Mouse (Mus musculus) erythroblast, embryonic 14.5 days (primary cell): ENCODE results near the gene Adcy5. TPM values are rescaled to one million over a fixed set of nuclear protein-coding genes. Genes with fewer than 3 reads are reported as not detected.

Experiments
- H3K27me3 ChIP-seq: 2 replicates; pipeline ENCODE4 v1.6.1; 2012; ENCODE audit warnings: inconsistent platforms; ENCODE audit not compliant: control insufficient read depth
- H3K36me3 ChIP-seq: 2 replicates; pipeline ENCODE4 v1.6.1; 2012; ENCODE audit warnings: mild to moderate bottlenecking, inconsistent platforms; ENCODE audit not compliant: control insufficient read depth
- H3K4me1 ChIP-seq: 2 replicates; pipeline ENCODE4 v1.6.1; 2012; ENCODE audit warnings: inconsistent platforms; ENCODE audit not compliant: control insufficient read depth
- H3K4me3 ChIP-seq: replicated peaks from 2 replicates; pipeline ENCODE3; 2012; ENCODE audit warnings: moderate library complexity, mild to moderate bottlenecking, inconsistent platforms
- H3K9me3 ChIP-seq: 2 replicates; pipeline ENCODE4 v1.6.1; 2012; ENCODE audit warnings: low read length, inconsistent platforms, mixed read lengths; ENCODE audit not compliant: control insufficient read depth
- GATA1 ChIP-seq: IDR thresholded peaks from 2 replicates; pipeline ENCODE4 v1.6.1; 2012; ENCODE audit warnings: low read length, inconsistent platforms, mixed read lengths
- TAL1 ChIP-seq: IDR thresholded peaks from 3 replicates; pipeline ENCODE4 v1.6.1; 2012; ENCODE audit warnings: low read length, inconsistent platforms, mixed read lengths
- polyA plus RNA-seq: library from polyadenylated mRNA; stranded (reverse); fragments of >175 nt; gene quantifications from 2 replicates; pipeline ENCODE4 v1.2.3, GENCODE M21; 2012

The Adcy5 gene
- polyA plus RNA-seq, 1 experiment: not detected

GRCm38 (mm10) chr16:35315496-35315895, 160.8 kb downstream of the Adcy5 start:
- H3K36me3 ChIP-seq: no peaks in the 10 kb centered on the region; the same call in 1 of the 2 replicates
- H3K9me3 ChIP-seq: no peaks in the 10 kb centered on the region
- H3K27me3 ChIP-seq: no peaks in the 10 kb centered on the region
- H3K4me1 ChIP-seq: no peaks in the 10 kb centered on the region
- no peak for TF ChIP-seq GATA1
- no peak for TF ChIP-seq TAL1
- H3K4me3 ChIP-seq: no peak overlapping the region

- Histone ChIP-seq H3K36me3 (no peaks in the 10 kb centered on the region; the same call in 1 of the 2 replicates), H3K4me3 (no peak overlapping the region), H3K9me3 (no peaks in the 10 kb centered on the region), H3K4me1 (no peaks in the 10 kb centered on the region), H3K27me3 (no peaks in the 10 kb centered on the region)
- TF ChIP-seq TAL1: no peak
- no peak for TF ChIP-seq GATA1
Observed at GRCm38 (mm10) chr16:35316856-35317264, 162.2 kb downstream of the Adcy5 start.

DNA sequence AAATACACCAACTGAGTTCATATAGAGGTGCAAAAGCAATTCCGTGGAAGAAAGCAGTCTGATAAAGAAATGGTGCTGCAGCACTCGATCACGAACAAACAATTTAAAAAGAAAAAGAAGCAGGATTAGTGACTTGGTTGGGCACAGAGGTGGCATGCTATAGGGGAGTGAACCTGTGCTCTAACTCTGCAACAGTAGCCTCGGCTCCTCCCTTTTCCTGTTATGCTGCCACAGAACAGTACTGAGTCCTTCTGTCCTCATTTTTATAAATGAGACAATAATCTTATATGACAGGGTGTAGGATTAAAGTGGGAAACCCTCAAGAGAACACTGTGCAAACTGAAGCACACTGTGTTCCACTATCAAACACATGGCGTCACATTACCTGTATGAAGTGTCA, 162.8 kb downstream of the Adcy5 start:
- Histone ChIP-seq H3K36me3 (no peaks in the 10 kb centered on the region; the same call in 1 of the 2 replicates), H3K27me3 (no peaks in the 10 kb centered on the region), H3K9me3 (no peaks in the 10 kb centered on the region), H3K4me3 (no peak overlapping the region), H3K4me1 (no peaks in the 10 kb centered on the region)
- no peak for TF ChIP-seq TAL1
- no peak for TF ChIP-seq GATA1

GRCm38 (mm10) chr16:35318397-35318796, 163.7 kb downstream of the Adcy5 start:
- Histone ChIP-seq H3K4me3 (no peak overlapping the region), H3K36me3 (no peaks in the 10 kb centered on the region; the same call in 1 of the 2 replicates), H3K4me1 (no peaks in the 10 kb centered on the region), H3K27me3 (no peaks in the 10 kb centered on the region), H3K9me3 (no peaks in the 10 kb centered on the region)
- no peak for TF ChIP-seq GATA1
- TF ChIP-seq TAL1: no peak

GRCm38 (mm10) chr16:35319335-35319734, 164.7 kb downstream of the Adcy5 start:
- H3K9me3 ChIP-seq: no peaks in the 10 kb centered on the region
- H3K27me3 ChIP-seq: no peaks in the 10 kb centered on the region
- H3K36me3 ChIP-seq: no peaks in the 10 kb centered on the region
- no peaks in the 10 kb centered on the region for H3K4me1 ChIP-seq
- no peak overlapping the region for H3K4me3 ChIP-seq
- TF ChIP-seq GATA1 (no peak), TAL1 (no peak)

- Histone ChIP-seq H3K9me3 (no peaks in the 10 kb centered on the region), H3K36me3 (no peaks in the 10 kb centered on the region), H3K4me3 (no peak overlapping the region), H3K4me1 (no peaks in the 10 kb centered on the region), H3K27me3 (no peaks in the 10 kb centered on the region)
- TF ChIP-seq GATA1 (no peak), TAL1 (no peak)
Observed at GRCm38 (mm10) chr16:35319773-35320172, 165.1 kb downstream of the Adcy5 start.

GRCm38 (mm10) chr16:35330451-35330850, 175.8 kb downstream of the Adcy5 start:
- no peak for TF ChIP-seq TAL1
- no peak for TF ChIP-seq GATA1
- Histone ChIP-seq H3K4me3 (no peak overlapping the region), H3K27me3 (no peaks in the 10 kb centered on the region), H3K9me3 (no peaks in the 10 kb centered on the region), H3K36me3 (0 out of 2 replicates have a peak, but pooled peaks cover 2% of the 10 kb centered on the region), H3K4me1 (no peaks in the 10 kb centered on the region)

Other genes with a start within 250 kb of the Adcy5 start
- gene Hacd2, start 132.4 kb upstream of the Adcy5 start, polyA plus RNA-seq: 2.6 and 3.0 TPM in 2 replicates
- 0.14 TPM in 1 of 2 replicates, not detected in the other for gene Sec22a, start 209.0 kb downstream of the Adcy5 start, polyA plus RNA-seq